Mouse (Mus musculus): ENCODE data around the gene Olfr65.

Olfr65 gene

GRCm38 (mm10) chr7:103903187-103903586, at the start of gene Olfr65:
Gene Olfr65 (plus strand): TSS chr7:103903487.
- no peak for DNase-seq (ENCODE audit: extremely low spot score)

- DNase-seq (ENCODE audit: extremely low spot score), result no peak
These were observed 48.6 kb upstream of the Olfr65 start for GRCm38 (mm10) chr7:103854669-103855068.

GRCm38 (mm10) chr7:103859076-103859475, 44.2 kb upstream of the Olfr65 start:
- DNase-seq (ENCODE audit: extremely low spot score), result no peak

- no peak for DNase-seq (ENCODE audit: extremely low spot score)
These were observed 42.4 kb upstream of the Olfr65 start for GRCm38 (mm10) chr7:103860855-103861254.

- no peak for DNase-seq (ENCODE audit: extremely low spot score)
These were observed 41.8 kb upstream of the Olfr65 start for GRCm38 (mm10) chr7:103861531-103861930.

- no peak for DNase-seq (ENCODE audit: extremely low spot score)
These were observed 37.6 kb upstream of the Olfr65 start for GRCm38 (mm10) chr7:103865716-103866115.

- DNase-seq (ENCODE audit: extremely low spot score), result no peak
These were observed 32.6 kb upstream of the Olfr65 start for GRCm38 (mm10) chr7:103870667-103871066.

- DNase-seq (ENCODE audit: extremely low spot score), result no peak
These were observed 30.2 kb upstream of the Olfr65 start for GRCm38 (mm10) chr7:103873064-103873463.

GRCm38 (mm10) chr7:103874451-103874850, 28.8 kb upstream of the Olfr65 start:
- DNase-seq (ENCODE audit: extremely low spot score), result no peak

- DNase-seq (ENCODE audit: extremely low spot score), result no peak
These were observed 26.2 kb upstream of the Olfr65 start for GRCm38 (mm10) chr7:103877093-103877492.

GRCm38 (mm10) chr7:103886152-103886551, 17.1 kb upstream of the Olfr65 start, which contains the start of gene Olfr66:
Gene Olfr66 (minus strand): TSS chr7:103886252.
- no peak for DNase-seq (ENCODE audit: extremely low spot score)

GRCm38 (mm10) chr7:103894385-103894784, 8.9 kb upstream of the Olfr65 start, which contains the start of gene Olfr64:
Gene Olfr64 (minus strand): TSS chr7:103894485.
- DNase-seq (ENCODE audit: extremely low spot score), result no peak

GRCm38 (mm10) chr7:103910047-103910446, 6.8 kb downstream of the Olfr65 start:
- no peak for DNase-seq (ENCODE audit: extremely low spot score)

GRCm38 (mm10) chr7:103912969-103913511, 9.8 kb downstream of the Olfr65 start:
- DNase-seq (ENCODE audit: extremely low spot score), result peak; percentile 37

- no peak for DNase-seq (ENCODE audit: extremely low spot score)
These were observed 12.1 kb downstream of the Olfr65 start for GRCm38 (mm10) chr7:103915338-103915737.

- DNase-seq (ENCODE audit: extremely low spot score), result no peak
These were observed 25.2 kb downstream of the Olfr65 start, which contains the start of gene Olfr631 for GRCm38 (mm10) chr7:103928525-103928924. Gene Olfr631 (plus strand): TSS chr7:103928825.

- DNase-seq (ENCODE audit: extremely low spot score), result no peak
These were observed 31.0 kb downstream of the Olfr65 start, which contains the start of gene Olfr632 for GRCm38 (mm10) chr7:103934264-103934663. Gene Olfr632 (plus strand): TSS chr7:103934347.

GRCm38 (mm10) chr7:103942730-103943129, 39.4 kb downstream of the Olfr65 start:
- peak; percentile 66 for DNase-seq (ENCODE audit: extremely low spot score)

- DNase-seq (ENCODE audit: extremely low spot score), result no peak
These were observed 40.9 kb downstream of the Olfr65 start, which contains the start of gene Olfr633 for GRCm38 (mm10) chr7:103944137-103944536. Gene Olfr633 (plus strand): TSS chr7:103944437.

Data from embryo, embryonic 9.5 days (tissue).